26 mouse cellular contexts compared by ENCODE assay signal in genomic region chr11:97998074-97998793, GRCm38 (mm10). TPM values are rescaled to one million over a fixed set of nuclear protein-coding genes. Genes with fewer than 3 reads are reported as not detected.
DNase-seq lines count a peak whose midpoint lies in the region; ATAC-seq and TF ChIP-seq lines count a peak whose summit lies in the region.
"Had no signal": no experiment of that assay in that cellular context is flagged by ENCODE, and none has a peak within 500 bp of the region (broad histone marks: within the 10 kb centered on the region; RNA-seq: fewer than 3 reads in every experiment).

No protein-coding gene starts in this region.

- H3K4me2 ChIP-seq in myocyte (ENCODE audit: low read depth) = no peak overlapping the region
- no peak overlapping the region for H3K4me2 ChIP-seq in hindbrain, embryonic 14.5 days (replicated peaks)
- H3K4me2 ChIP-seq: embryonic facial prominence, embryonic 12.5 days; heart, embryonic 15.5 days; hindbrain, embryonic 15.5 days; intestine, embryonic 15.5 days; limb, embryonic 13.5 days; liver, embryonic 15.5 days; midbrain, embryonic 11.5 days; neural tube, embryonic 15.5 days had no signal

- ATAC-seq in hindbrain, embryonic 14.5 days (ENCODE audit: low FRiP score) = no peak
- ATAC-seq: forebrain, postnatal 0 days; intestine, embryonic 15.5 days; Patski had no signal

- no peak overlapping the region for H3K4me3 ChIP-seq in layer of hippocampus, adult 2 months
- peak overlapping the region; percentile 6; the same call in 1 of the 2 replicates for H3K4me3 ChIP-seq in thymus, adult 2 months (ENCODE audit: control insufficient read depth, insufficient read depth, low read length)
- no peak overlapping the region for H3K4me3 ChIP-seq in myocyte
- H3K4me3 ChIP-seq in hindbrain, embryonic 14.5 days (replicated peaks; ENCODE audit: low read length) = no peak overlapping the region
- H3K4me3 ChIP-seq: embryonic facial prominence, embryonic 12.5 days; heart, embryonic 15.5 days; hindbrain, embryonic 15.5 days; intestine, embryonic 15.5 days; limb, embryonic 13.5 days; liver, embryonic 15.5 days; neural tube, embryonic 15.5 days had no signal

- H3K9ac ChIP-seq in hindbrain, embryonic 14.5 days = no peak overlapping the region
- H3K9ac ChIP-seq: embryonic facial prominence, embryonic 12.5 days; forebrain, postnatal 0 days; heart, embryonic 15.5 days; hindbrain, embryonic 15.5 days; intestine, embryonic 15.5 days; limb, embryonic 13.5 days; liver, embryonic 15.5 days; neural tube, embryonic 15.5 days had no signal

- TF ChIP-seq POLR2A in thymus, adult 2 months (IDR thresholded peaks at IDR 0.05; ENCODE audit: control insufficient read depth, extremely low read depth, insufficient read depth, low read length, poor library complexity) = no peak
- TF ChIP-seq POLR2A in myocyte (IDR thresholded peaks at IDR 0.05; ENCODE audit: insufficient read length, low read depth) = no peak

- WGBS in thymus, adult 2 months = 50% methylated on average over 11 of the region's 11 CpGs
- WGBS in hindbrain, embryonic 14.5 days = 84% methylated on average over 11 of the region's 11 CpGs

- no peaks in the 10 kb centered on the region for H3K9me3 ChIP-seq in hindbrain, embryonic 14.5 days (ENCODE audit: control insufficient read depth, low read length)
- H3K9me3 ChIP-seq: embryonic facial prominence, embryonic 12.5 days; heart, embryonic 15.5 days; hindbrain, embryonic 15.5 days; intestine, embryonic 15.5 days; limb, embryonic 13.5 days; liver, embryonic 15.5 days; neural tube, embryonic 15.5 days had no signal

- no peaks in the 10 kb centered on the region for H3K27me3 ChIP-seq in thymus, adult 2 months (ENCODE audit: control insufficient read depth, insufficient read depth, low read length)
- no peaks in the 10 kb centered on the region for H3K27me3 ChIP-seq in myocyte (ENCODE audit: control insufficient read depth, insufficient read depth, insufficient read length)
- H3K27me3 ChIP-seq in hindbrain, embryonic 14.5 days (ENCODE audit: control insufficient read depth, insufficient read depth, low read length) = 0 out of 2 replicates have a peak, but pooled peaks cover 10% of the 10 kb centered on the region
- H3K27me3 ChIP-seq: neural tube, embryonic 15.5 days; Patski had no signal

- no peak for TF ChIP-seq CTCF in layer of hippocampus, adult 2 months (conservative IDR thresholded peaks at IDR 0.05)
- no peak for TF ChIP-seq CTCF in thymus, adult 2 months (IDR thresholded peaks at IDR 0.05; ENCODE audit: borderline replicate concordance, control insufficient read depth, extremely low read depth, insufficient read depth, low read length, poor library complexity)

- H3K79me2 ChIP-seq in myocyte (ENCODE audit: control insufficient read depth, insufficient read depth) = no peaks in the 10 kb centered on the region

- H3ac ChIP-seq in myocyte (ENCODE audit: control insufficient read depth, insufficient read length) = no peak overlapping the region

- DNase-seq in layer of hippocampus, adult 2 months (ENCODE audit: low spot score in 2 of 2) = no peak
- DNase-seq in layer of hippocampus, postnatal 10 days (ENCODE audit: low spot score in 2 of 2) = no peak
- DNase-seq in thymus, adult 2 months = no peak
- no peak for DNase-seq in thymus, adult 18-20 months
- peak; percentile 59 for DNase-seq in thymus, postnatal 4 days
- no peak for DNase-seq in Muller cell, postnatal 12 days (ENCODE audit: inconsistent ontology term)
- no peak for DNase-seq in hindbrain, embryonic 14.5 days (ENCODE audit: low spot score)
- DNase-seq: adrenal gland, postnatal 36 days; cerebellum, adult 18-20 months; cerebellum, postnatal 14 days; forebrain, postnatal 0 days; gastrocnemius, postnatal 36 days; heart, postnatal 4 days; kidney, postnatal 36 days had no signal

- H3K36me3 ChIP-seq in thymus, adult 2 months (ENCODE audit: control insufficient read depth, insufficient read depth, low read length) = peaks cover 3% of the 10 kb centered on the region; the same call in 1 of the 2 replicates
- no peaks in the 10 kb centered on the region for H3K36me3 ChIP-seq in myocyte (ENCODE audit: control insufficient read depth, insufficient read depth)
- peaks cover 15% of the 10 kb centered on the region for H3K36me3 ChIP-seq in hindbrain, embryonic 14.5 days (replicated peaks; ENCODE audit: control insufficient read depth, insufficient read depth)
- H3K36me3 ChIP-seq: embryonic facial prominence, embryonic 12.5 days; heart, embryonic 15.5 days; intestine, embryonic 15.5 days; liver, embryonic 15.5 days had no signal

- peak overlapping the region; percentile 5; the same call in 1 of the 2 replicates for H3K27ac ChIP-seq in layer of hippocampus, adult 2 months
- peak overlapping the region; percentile 99 for H3K27ac ChIP-seq in thymus, adult 2 months (ENCODE audit: control insufficient read depth, insufficient read depth, low read length)
- no peak overlapping the region for H3K27ac ChIP-seq in hindbrain, embryonic 14.5 days
- H3K27ac ChIP-seq: embryonic facial prominence, embryonic 12.5 days; heart, embryonic 15.5 days; hindbrain, embryonic 15.5 days; intestine, embryonic 15.5 days; limb, embryonic 13.5 days; liver, embryonic 15.5 days; neural tube, embryonic 15.5 days had no signal

- peaks cover 67% of the 10 kb centered on the region for H3K4me1 ChIP-seq in thymus, adult 2 months (replicated peaks; ENCODE audit: control insufficient read depth, insufficient read depth, low read length)
- H3K4me1 ChIP-seq in hindbrain, embryonic 14.5 days (replicated peaks; ENCODE audit: control insufficient read depth, insufficient read depth, low read length) = peaks cover 14% of the 10 kb centered on the region

TF ChIP-seq in myocyte, 11 proteins besides CTCF, POLR2A, EP300 and RAD21:
- no peak for TF ChIP-seq TCF12 (IDR thresholded peaks at IDR 0.05; ENCODE audit: insufficient read depth, poor library complexity, severe bottlenecking)
- TF ChIP-seq USF1 (IDR thresholded peaks at IDR 0.05; ENCODE audit: low read depth) = no peak
- no peak for TF ChIP-seq MAX (IDR thresholded peaks at IDR 0.05; ENCODE audit: low read depth)
- no peak for TF ChIP-seq SRF (IDR thresholded peaks at IDR 0.05; ENCODE audit: control insufficient read depth, insufficient read length, low read depth)
- no peak for TF ChIP-seq REST (IDR thresholded peaks at IDR 0.05; ENCODE audit: insufficient read depth, insufficient read length)
- peak; percentile 37 for TF ChIP-seq POLR2AphosphoS2 (IDR thresholded peaks at IDR 0.05; ENCODE audit: insufficient read length, low read depth)

RNA-seq across cellular contexts. Expression of gene Arl5c, which starts 2.3 kb away (rescaled TPM):
- total RNA-seq in layer of hippocampus, adult 2 months (2021) = 1 to 10 TPM; 1.4 to 1.7 TPM
- total RNA-seq in layer of hippocampus, postnatal 10 days (2021) = 1 to 10 TPM; 2.0 to 2.1 TPM
- 181 and 217 TPM in 2 replicates for polyA plus RNA-seq in thymus, adult 2 months (2012; rRNA removed)
- 2.1 TPM for polyA plus RNA-seq in myocyte (2012; fragmentation: generic; extraction: Trizol)
- polyA plus RNA-seq in hindbrain, embryonic 14.5 days (2014; fragmentation: Nextera tagmentation; extraction: Ambion mirVana) = 6.5 and 11.0 TPM in 2 replicates

RNA-seq across cellular contexts. Expression of gene Plxdc1, which starts 12.0 kb away (rescaled TPM):
- 10 to 100 TPM in 1 of 2 experiments, 1 to 10 TPM in 1; 9.0 to 10.3 TPM for total RNA-seq in layer of hippocampus, adult 2 months (2021)
- total RNA-seq in layer of hippocampus, postnatal 10 days (2021) = 1 to 10 TPM; 6.8 to 7.1 TPM
- polyA plus RNA-seq in thymus, adult 2 months (2012; rRNA removed) = 77.5 and 94.1 TPM in 2 replicates
- 2.7 TPM for polyA plus RNA-seq in myocyte (2012; fragmentation: generic; extraction: Trizol)
- polyA plus RNA-seq in hindbrain, embryonic 14.5 days (2014; fragmentation: Nextera tagmentation; extraction: Ambion mirVana) = 0.90 and 1.1 TPM in 2 replicates
- polyA plus RNA-seq: midbrain, embryonic 11.5 days had no signal

RNA-seq across cellular contexts. Expression of gene Cacnb1, which starts 24.6 kb away (rescaled TPM):
- 100 to 1,000 TPM; 139 to 142 TPM for total RNA-seq in layer of hippocampus, adult 2 months (2021)
- total RNA-seq in layer of hippocampus, postnatal 10 days (2021) = 100 to 1,000 TPM; 118 TPM
- 27.1 and 32.9 TPM in 2 replicates for polyA plus RNA-seq in thymus, adult 2 months (2012; rRNA removed)
- 163 TPM for polyA plus RNA-seq in myocyte (2012; fragmentation: generic; extraction: Trizol)
- 40.0 and 40.3 TPM in 2 replicates for polyA plus RNA-seq in hindbrain, embryonic 14.5 days (2014; fragmentation: Nextera tagmentation; extraction: Ambion mirVana)

RNA-seq across cellular contexts. Expression of gene Rpl19, which starts 28.3 kb away (rescaled TPM):
- total RNA-seq in layer of hippocampus, adult 2 months (2021) = 100 to 1,000 TPM; 615 to 621 TPM
- 100 to 1,000 TPM; 648 to 672 TPM for total RNA-seq in layer of hippocampus, postnatal 10 days (2021)
- 1,012 and 1,033 TPM in 2 replicates for polyA plus RNA-seq in thymus, adult 2 months (2012; rRNA removed)
- 2,972 TPM for polyA plus RNA-seq in myocyte (2012; fragmentation: generic; extraction: Trizol)
- polyA plus RNA-seq in hindbrain, embryonic 14.5 days (2014; fragmentation: Nextera tagmentation; extraction: Ambion mirVana) = 614 and 694 TPM in 2 replicates

RNA-seq across cellular contexts. Expression of gene Stac2, which starts 55.0 kb away (rescaled TPM):
- total RNA-seq in layer of hippocampus, adult 2 months (2021) = 10 to 100 TPM; 50.2 to 50.8 TPM
- total RNA-seq in layer of hippocampus, postnatal 10 days (2021) = 10 to 100 TPM; 13.0 to 14.9 TPM
- 0.50 and 0.55 TPM in 2 replicates for polyA plus RNA-seq in thymus, adult 2 months (2012; rRNA removed)
- 41.7 TPM for polyA plus RNA-seq in myocyte (2012; fragmentation: generic; extraction: Trizol)
- polyA plus RNA-seq in hindbrain, embryonic 14.5 days (2014; fragmentation: Nextera tagmentation; extraction: Ambion mirVana) = 6.7 and 7.3 TPM in 2 replicates
- total RNA-seq: megakaryocyte progenitor cell, adult 5-6 weeks had no signal
- polyA plus RNA-seq: CD4-positive, CD25-positive, alpha-beta regulatory T cell, adult 4 months had no signal

Comparison
In these comparisons a context has a peak if more than half of its experiments do, and no peak if none do; other contexts are left out.
1. RNA of gene Arl5c, which starts 2.3 kb away (polyA plus RNA-seq): 181 to 217 TPM in thymus, adult 2 months; 6.5 to 11.0 TPM in hindbrain, embryonic 14.5 days and 2.1 TPM in myocyte (single experiment); every median in the first group is over 10 times any median in the second.
2. RNA of gene Plxdc1, which starts 12.0 kb away (polyA plus RNA-seq): 77.5 to 94.1 TPM in thymus, adult 2 months; 2.7 TPM in myocyte (single experiment) and 0.90 to 1.1 TPM in hindbrain, embryonic 14.5 days; every median in the first group is over 10 times any median in the second.